Mouse (Mus musculus) lung, adult 18-20 months (tissue): ENCODE results near the gene Gcnt7.
A peak's percentile ranks its signal among the peaks of the same experiment; 100 is the strongest.

Source experiments
- DNase-seq, 2 experiments: peaks; one replicate each; pipeline ENCODE4 v3.0.0; 2022; ENCODE audit warnings: mixed read lengths in 2 of 2

Gene Gcnt7

DNA sequence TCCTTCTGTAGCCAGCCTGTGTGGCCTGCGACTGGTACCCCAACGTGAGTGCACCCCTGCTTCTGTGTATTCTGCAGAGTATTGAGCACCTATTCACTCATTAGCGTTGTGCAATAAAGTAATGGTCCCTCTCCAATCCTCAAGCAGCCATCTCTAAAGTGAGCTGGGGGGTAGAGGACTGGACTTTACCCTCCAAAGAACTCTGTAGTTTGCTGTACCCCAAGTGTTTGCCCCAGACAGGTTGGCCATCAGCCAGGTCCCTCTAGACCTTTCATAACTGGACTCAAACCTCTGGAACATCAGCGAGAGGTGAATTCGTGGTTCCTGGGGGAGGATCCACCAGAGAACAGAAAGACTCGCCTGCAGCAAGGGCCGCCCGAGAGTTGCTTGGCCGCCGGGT is 5.9 kb downstream of the Gcnt7 start:
- DNase-seq = no peak

DNA sequence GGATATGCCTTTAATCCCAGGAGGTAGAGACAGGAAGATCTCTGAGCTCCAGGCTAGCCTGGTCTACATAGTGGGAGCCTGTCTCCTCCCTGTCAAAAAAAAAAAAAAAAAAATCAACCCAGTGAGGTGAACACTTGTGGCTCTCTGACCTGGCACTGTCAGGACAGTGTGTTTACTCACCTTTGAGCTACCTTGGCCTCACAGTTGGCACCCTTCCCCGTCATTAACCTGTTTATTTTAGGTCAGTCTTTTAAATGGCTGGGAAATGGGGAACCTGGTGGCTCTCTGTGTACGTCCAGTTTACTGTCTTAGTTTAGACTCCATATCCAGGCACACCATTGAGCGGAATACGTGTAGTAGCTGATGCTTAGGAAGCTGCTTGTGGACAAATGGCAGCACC is 6.4 kb downstream of the Gcnt7 start:
- DNase-seq = no peak

- no peak for DNase-seq
Observed at GRCm38 (mm10) chr2:172450640-172451039, 7.8 kb downstream of the Gcnt7 start.

- no peak for DNase-seq
Observed at GRCm38 (mm10) chr2:172448329-172448728, 10.1 kb downstream of the Gcnt7 start.

- no peak for DNase-seq
Observed at GRCm38 (mm10) chr2:172447317-172447716, 11.1 kb downstream of the Gcnt7 start.

DNA sequence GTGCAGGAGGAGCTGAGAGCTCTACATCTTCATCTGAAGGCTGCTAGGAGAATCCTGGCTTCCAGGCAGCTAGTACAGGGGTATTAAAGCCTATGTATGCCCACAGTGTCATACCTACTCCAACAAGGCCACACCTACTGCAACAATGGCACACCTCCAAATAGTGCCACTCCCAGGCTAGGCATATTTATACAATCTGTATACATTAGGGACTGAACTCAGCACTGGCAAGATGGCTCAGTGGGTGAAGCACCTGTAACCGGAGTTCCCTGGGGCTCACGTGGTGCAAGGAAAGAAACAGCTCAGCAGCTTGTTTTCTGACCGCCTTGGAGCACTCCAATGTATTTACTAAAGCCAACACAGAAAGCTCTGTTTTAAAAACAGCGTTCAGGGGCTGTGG is 12.8 kb downstream of the Gcnt7 start:
- DNase-seq = no peak

DNA sequence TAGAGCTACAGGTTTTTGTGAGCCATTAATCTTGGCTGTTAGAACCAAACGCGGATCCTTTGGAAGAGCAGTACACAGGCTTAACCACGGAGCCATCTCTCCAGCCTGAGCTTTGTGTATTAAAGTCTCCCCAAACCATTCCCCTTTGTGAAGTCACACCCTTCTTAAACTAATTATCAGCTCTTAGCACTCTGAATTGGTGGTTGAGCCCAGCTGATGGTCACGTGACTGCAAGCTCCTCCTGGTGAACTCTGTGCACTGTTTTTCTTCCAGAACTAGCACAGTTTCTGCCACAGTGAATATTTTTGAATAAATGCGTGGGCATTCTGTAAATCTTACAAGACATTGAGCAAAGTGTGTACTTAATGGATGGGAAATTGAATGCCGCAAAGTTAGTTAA is 17.2 kb downstream of the Gcnt7 start:
- peak; percentile 18 to 19 for DNase-seq

DNA sequence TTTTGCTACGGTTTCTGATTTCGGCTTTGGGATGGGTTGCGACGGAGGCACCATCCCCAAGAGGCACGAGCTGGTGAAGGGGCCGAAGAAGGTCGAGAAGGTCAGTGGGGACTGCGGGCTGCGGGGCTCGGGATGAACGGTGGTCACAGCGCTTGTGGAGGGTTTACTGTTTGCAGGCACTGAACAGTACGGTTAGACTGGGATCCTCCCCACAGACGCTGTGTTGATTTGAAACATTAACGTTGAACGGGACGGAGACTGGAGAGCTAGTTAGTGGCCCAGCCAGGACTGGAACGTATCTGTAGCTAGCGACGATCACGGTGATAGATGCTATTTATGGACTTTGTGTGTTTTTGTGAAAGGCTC is 17.8 kb downstream of the Gcnt7 start:
- no peak for DNase-seq

DNA sequence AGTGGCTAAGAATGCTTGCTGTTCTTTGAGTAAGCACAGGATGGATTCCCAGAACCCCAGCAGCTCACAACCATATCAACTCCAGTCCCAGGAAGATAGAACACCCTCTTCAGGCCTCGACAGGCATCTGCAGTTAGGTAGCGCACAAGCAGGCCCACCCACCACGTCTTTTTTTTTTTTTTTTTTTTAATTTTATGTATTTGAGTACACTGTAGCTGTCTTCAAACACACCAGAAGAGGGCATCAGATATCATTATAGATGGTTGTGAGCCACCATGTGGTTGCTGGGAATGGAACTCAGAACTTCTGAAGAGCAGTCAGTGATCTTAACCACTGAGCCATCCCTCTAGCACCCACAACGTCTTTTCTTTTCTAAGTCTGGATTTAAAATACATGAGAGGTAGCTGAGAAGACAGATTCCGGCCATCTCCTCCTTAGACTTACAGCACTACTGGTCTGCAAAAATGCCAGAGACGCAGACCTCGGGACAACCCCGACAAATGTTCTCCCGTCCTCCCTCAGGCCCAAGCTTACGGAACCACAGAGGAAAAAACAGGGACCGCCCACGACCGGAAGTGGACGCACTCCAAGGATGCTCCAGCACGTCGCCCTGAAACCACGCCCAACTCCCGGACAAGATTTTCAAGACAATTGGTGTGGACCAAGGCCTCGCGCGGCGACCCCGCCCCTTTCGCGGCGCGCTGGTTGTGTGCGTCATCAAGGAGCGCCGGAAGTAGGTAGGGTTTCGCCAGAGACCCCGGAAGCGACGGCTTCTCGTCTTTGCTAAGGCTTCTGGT is 18.4 kb downstream of the Gcnt7 start, which contains the start of gene Rtf2:
Gene Rtf2 (plus strand): TSS at position 714 of the 797 bp plus-strand sequence.
- peak; percentile 98 to 99 for DNase-seq

GRCm38 (mm10) chr2:172437371-172437952 is 20.9 kb downstream of the Gcnt7 start:
- peak; percentile 15 to 20 for DNase-seq

DNA sequence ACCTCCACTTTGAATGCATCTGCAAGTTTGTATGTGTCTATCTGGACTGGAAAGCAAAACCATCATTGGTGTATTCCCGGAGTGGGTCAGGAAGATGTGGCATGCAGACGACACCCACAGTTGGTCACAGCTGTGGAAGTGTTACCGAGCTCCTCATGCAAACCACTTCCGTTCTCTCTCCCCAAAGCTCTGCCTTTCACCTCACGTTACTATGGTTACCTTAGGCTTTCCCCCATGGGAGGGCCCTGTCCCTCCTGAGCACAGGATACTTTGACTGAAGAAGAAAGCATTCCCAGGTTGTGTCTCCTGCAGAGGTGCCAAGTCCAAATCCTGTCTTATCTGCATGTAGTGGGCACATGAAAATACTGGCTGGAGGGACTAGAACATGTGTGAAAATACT is 24.6 kb downstream of the Gcnt7 start:
- DNase-seq = peak; percentile 11 to 13

DNA sequence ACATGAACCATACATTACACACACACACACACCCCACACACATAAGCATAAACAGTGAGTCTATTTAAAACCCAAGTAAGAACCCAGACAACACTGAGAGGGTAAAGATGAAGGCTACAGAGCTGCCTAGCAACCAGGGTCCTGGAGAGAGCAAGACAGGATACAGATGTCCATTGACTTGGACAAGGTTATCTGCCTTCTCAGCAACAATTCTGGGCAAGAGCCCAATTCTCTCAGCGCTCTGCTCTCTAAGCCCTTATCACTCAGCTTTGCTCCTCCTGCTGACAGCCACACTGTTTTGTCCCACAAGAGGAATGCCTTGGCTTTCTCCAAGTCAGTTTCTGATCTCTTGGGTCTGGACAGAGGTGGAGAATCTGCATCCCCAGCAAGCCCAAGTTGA is 27.8 kb downstream of the Gcnt7 start:
- no peak for DNase-seq

DNA sequence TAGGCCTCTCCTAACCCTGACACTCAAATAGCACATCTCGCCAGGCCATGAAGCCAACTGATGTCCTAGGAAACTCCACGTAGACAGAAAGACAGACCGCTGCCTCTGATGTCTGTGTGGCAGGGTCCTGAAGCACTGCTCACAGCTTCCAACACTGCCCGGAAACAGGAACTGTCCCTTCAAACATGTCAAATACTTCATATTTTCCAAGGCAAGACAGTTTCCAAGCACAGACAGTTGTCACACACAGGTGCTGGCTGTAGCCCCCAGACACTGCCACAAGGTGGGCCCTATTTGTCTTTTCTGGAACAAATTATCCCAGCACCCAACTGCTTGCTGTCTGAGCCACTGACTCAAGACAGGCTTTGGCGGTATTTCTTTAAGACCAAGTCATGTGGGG is 40.2 kb downstream of the Gcnt7 start:
- no peak for DNase-seq

- no peak for DNase-seq
Observed at GRCm38 (mm10) chr2:172416876-172417275, 41.5 kb downstream of the Gcnt7 start.

GRCm38 (mm10) chr2:172416218-172416617 is 42.2 kb downstream of the Gcnt7 start:
- DNase-seq = no peak

DNA sequence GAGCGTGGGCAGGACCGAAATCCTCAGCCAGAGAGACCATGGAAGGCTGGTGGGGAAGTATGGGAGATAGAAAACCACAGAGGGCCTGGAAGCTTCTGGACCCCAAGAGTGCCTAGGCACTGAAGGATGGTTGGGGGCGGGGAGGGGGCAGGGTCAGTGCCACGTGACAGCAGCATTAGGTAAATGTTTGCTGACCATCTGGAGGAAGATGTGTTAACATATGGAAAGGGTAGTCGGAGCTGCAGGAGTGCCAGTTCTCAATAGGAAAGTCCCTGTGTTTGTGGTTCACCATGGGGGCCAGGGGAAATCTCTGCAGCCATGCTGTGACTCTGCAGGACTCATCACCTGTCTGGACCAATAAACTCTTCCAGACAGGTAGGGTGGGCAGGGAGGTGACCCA is 44.5 kb downstream of the Gcnt7 start:
- DNase-seq = no peak

- no peak for DNase-seq
Observed at GRCm38 (mm10) chr2:172413273-172413672, 45.1 kb downstream of the Gcnt7 start.

DNA sequence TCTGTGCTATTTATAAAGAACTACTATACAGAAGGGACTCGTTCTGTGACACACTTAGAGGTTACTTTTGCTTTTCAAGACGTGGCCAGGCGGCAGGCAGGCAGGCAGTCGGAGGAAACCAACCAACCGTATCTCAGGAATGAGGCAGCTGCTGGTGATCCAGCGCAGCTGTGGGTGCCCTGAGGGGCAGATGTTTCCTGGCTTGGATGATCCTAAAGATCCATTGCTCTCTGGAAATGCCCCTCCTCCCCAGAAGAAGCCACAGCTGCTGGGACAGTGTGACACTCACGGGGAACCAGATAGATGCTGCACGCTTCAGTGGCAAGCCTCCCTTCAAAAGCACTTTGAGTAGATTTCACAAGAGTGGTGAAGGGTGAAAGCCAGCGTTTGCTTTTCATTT is 45.9 kb downstream of the Gcnt7 start:
- DNase-seq = peak; percentile 61 to 71

GRCm38 (mm10) chr2:172411091-172411490 is 47.3 kb downstream of the Gcnt7 start:
- DNase-seq = peak; percentile 23 to 44

DNA sequence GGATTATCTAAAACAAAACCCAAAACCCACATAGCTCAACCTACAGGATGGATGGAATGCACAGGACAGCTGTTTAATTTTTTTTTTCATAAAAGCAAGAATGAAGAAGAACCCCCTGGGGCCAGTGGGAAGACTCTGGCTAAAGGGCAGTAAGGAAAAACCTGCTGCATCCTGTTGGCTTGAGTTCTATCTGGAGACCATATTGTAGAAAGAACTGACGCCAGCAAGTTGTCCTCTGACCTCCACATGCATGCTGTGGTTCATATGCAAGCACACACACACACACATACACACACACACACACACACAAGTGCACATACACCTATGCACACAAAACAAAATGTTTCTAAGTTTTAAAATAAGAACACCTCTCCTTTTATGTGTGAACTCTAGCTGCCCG is 47.7 kb downstream of the Gcnt7 start:
- no peak for DNase-seq

DNA sequence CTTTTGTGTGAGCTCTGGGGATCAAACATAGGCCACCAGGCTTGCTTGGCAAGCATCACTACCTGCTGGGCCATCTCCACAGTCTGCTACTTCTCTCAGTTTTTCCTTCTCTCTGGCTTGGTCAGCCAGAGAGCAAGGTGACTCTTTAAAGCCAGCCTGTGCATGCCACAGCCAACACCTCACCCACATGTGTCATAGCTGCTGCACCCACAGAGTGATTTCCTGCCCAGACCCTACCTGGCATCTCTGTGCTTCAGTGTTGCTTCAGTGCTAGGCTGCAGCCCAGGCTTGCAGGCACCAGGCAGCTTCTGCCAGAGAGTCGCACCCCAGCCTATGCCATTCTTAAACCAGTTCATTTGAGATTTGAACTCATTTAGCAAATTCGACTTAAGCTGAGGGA is 50.9 kb downstream of the Gcnt7 start:
- no peak for DNase-seq

- DNase-seq = no peak
Observed at GRCm38 (mm10) chr2:172406173-172406572, 52.2 kb downstream of the Gcnt7 start.

DNA sequence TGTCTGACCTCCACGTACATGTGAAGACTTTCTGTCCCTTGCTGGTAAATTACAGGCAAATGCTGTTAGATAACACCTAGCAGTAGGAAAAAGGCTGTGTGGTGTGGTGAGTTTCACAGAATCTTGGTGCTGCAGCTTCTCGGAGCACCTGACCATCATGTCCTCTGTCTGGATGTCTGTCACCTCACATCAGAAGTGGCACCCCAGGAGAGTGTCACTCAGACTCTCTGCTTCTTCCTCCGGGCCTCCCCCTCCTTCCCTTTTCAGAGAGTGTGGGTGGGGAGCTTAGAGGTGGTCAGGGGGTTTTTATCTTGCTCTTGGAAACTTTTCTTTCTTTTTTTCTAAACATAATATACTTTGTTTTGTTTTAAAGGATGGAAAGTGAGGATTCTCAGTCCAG is 53.4 kb downstream of the Gcnt7 start:
- no peak for DNase-seq

GRCm38 (mm10) chr2:172404239-172404638 is 54.2 kb downstream of the Gcnt7 start:
- no peak for DNase-seq
